Mouse (Mus musculus) lung, embryonic 15.5 days (tissue): Measurements from ENCODE around the gene Gphb5. TPM values are rescaled to one million over a fixed set of nuclear protein-coding genes. Genes with fewer than 3 reads are reported as not detected.

ENCODE experiments used
- ATAC-seq: fragments of 200-750 bp; cut with Nextera tagmentation; 2 replicates; pipeline ENCODE4 v1.8.0; 2017; ENCODE audit warnings: moderate number of reproducible peaks, borderline replicate concordance; ENCODE audit not compliant: low FRiP score, low TSS enrichment; ENCODE audit errors: extremely low read depth
- H3K27ac ChIP-seq: fragments of 300-500 bp; sonication (generic); 2 replicates; pipeline ENCODE4 v1.5.1; 2015; ENCODE audit warnings: moderate library complexity, mild to moderate bottlenecking, inconsistent platforms
- H3K27me3 ChIP-seq: fragments of 300-500 bp; sonication (generic); 2 replicates; pipeline ENCODE4 v1.6.1; 2015; ENCODE audit warnings: inconsistent platforms
- H3K36me3 ChIP-seq: fragments of 300-500 bp; sonication (generic); 2 replicates; pipeline ENCODE4 v1.6.1; 2015; ENCODE audit warnings: inconsistent platforms
- H3K4me1 ChIP-seq: fragments of 300-500 bp; sonication (generic); 2 replicates; pipeline ENCODE4 v1.6.1; 2015; ENCODE audit warnings: inconsistent platforms
- H3K4me2 ChIP-seq: fragments of 300-500 bp; sonication (generic); 2 replicates; pipeline ENCODE4 v1.6.1; 2015; ENCODE audit warnings: inconsistent platforms, mild to moderate bottlenecking, moderate library complexity
- H3K4me3 ChIP-seq: fragments of 300-500 bp; sonication (generic); 2 replicates; pipeline ENCODE4 v1.5.1; 2015; ENCODE audit warnings: mild to moderate bottlenecking, inconsistent platforms
- H3K9ac ChIP-seq: fragments of 300-500 bp; sonication (generic); 2 replicates; pipeline ENCODE4 v1.6.1; 2015; ENCODE audit warnings: inconsistent platforms
- H3K9me3 ChIP-seq: fragments of 300-500 bp; sonication (generic); 2 replicates; pipeline ENCODE4 v1.6.1; 2016; ENCODE audit warnings: inconsistent platforms
- WGBS: fragments of 180-500 bp; shearing (Covaris S2); methylation state at CpG from one replicate; pipeline ENCODE4 v1.1.7; 2015; 5-methylcytosine and 5-hydroxymethylcytosine counted together
- polyA plus RNA-seq: library from polyadenylated mRNA; unstranded; fragments of >200 nt; fragmentation: Nextera tagmentation; extraction: Ambion mirVana; gene quantifications from 2 replicates; pipeline ENCODE4 v1.2.1, GENCODE M21; 2015

Gene Gphb5
- polyA plus RNA-seq, 1 experiment from 2014 or later, result not detected

- Histone ChIP-seq H3K36me3 (no peaks in the 10 kb centered on the region), H3K4me3 (no peak overlapping the region), H3K27ac (no peak overlapping the region), H3K27me3 (no peaks in the 10 kb centered on the region), H3K9me3 (no peaks in the 10 kb centered on the region), H3K9ac (no peak overlapping the region), H3K4me1 (no peaks in the 10 kb centered on the region), H3K4me2 (no peak overlapping the region)
- ATAC-seq, result no peak
- whole genome bisulfite sequencing, result 40% methylated on average over 20 of the region's 20 CpGs
Measured at GRCm38 (mm10) chr12:75389308-75390135, 27.1 kb downstream of the Gphb5 start.

GRCm38 (mm10) chr12:75388521-75388920 lies 28.1 kb downstream of the Gphb5 start:
- Histone ChIP-seq H3K27me3 (no peaks in the 10 kb centered on the region), H3K9ac (no peak overlapping the region), H3K36me3 (no peaks in the 10 kb centered on the region), H3K9me3 (no peaks in the 10 kb centered on the region), H3K27ac (no peak overlapping the region), H3K4me3 (no peak overlapping the region), H3K4me1 (no peaks in the 10 kb centered on the region), H3K4me2 (no peak overlapping the region)
- ATAC-seq, result no peak
- 82% methylated on average over 9 of the region's 9 CpGs for WGBS

- H3K4me3 ChIP-seq, result no peak overlapping the region
- no peak for ATAC-seq
- no peak overlapping the region for H3K9ac ChIP-seq
- H3K36me3 ChIP-seq, result no peaks in the 10 kb centered on the region
- H3K4me1 ChIP-seq, result no peaks in the 10 kb centered on the region
- H3K9me3 ChIP-seq, result no peaks in the 10 kb centered on the region
- no peak overlapping the region for H3K27ac ChIP-seq
- no peaks in the 10 kb centered on the region for H3K27me3 ChIP-seq
- 85% methylated on average over 15 of the region's 15 CpGs for WGBS
- H3K4me2 ChIP-seq, result no peak overlapping the region
Measured at GRCm38 (mm10) chr12:75387846-75388245, 28.7 kb downstream of the Gphb5 start.

GRCm38 (mm10) chr12:75387156-75387555 lies 29.4 kb downstream of the Gphb5 start:
- ATAC-seq, result no peak
- no peaks in the 10 kb centered on the region for H3K9me3 ChIP-seq
- H3K27ac ChIP-seq, result no peak overlapping the region
- 80% methylated on average over 8 of the region's 8 CpGs for WGBS
- no peak overlapping the region for H3K4me3 ChIP-seq
- H3K4me1 ChIP-seq, result no peaks in the 10 kb centered on the region
- no peak overlapping the region for H3K9ac ChIP-seq
- no peaks in the 10 kb centered on the region for H3K36me3 ChIP-seq
- no peak overlapping the region for H3K4me2 ChIP-seq
- H3K27me3 ChIP-seq, result no peaks in the 10 kb centered on the region

- H3K4me3 ChIP-seq, result no peak overlapping the region
- no peak overlapping the region for H3K9ac ChIP-seq
- H3K4me1 ChIP-seq, result no peaks in the 10 kb centered on the region
- no peak overlapping the region for H3K27ac ChIP-seq
- no peaks in the 10 kb centered on the region for H3K27me3 ChIP-seq
- no peaks in the 10 kb centered on the region for H3K36me3 ChIP-seq
- no peak for ATAC-seq
- H3K9me3 ChIP-seq, result no peaks in the 10 kb centered on the region
- 84% methylated on average over 9 of the region's 9 CpGs for WGBS
- no peak overlapping the region for H3K4me2 ChIP-seq
Measured at GRCm38 (mm10) chr12:75386731-75387130, 29.9 kb downstream of the Gphb5 start.

- Histone ChIP-seq H3K4me2 (no peak overlapping the region), H3K27ac (no peak overlapping the region), H3K4me1 (no peaks in the 10 kb centered on the region), H3K9ac (no peak overlapping the region), H3K27me3 (no peaks in the 10 kb centered on the region), H3K4me3 (no peak overlapping the region), H3K9me3 (no peaks in the 10 kb centered on the region), H3K36me3 (no peaks in the 10 kb centered on the region)
- WGBS, result 82% methylated on average over 6 of the region's 6 CpGs
- ATAC-seq, result no peak
Measured at GRCm38 (mm10) chr12:75376126-75376525, 40.5 kb downstream of the Gphb5 start.

- no peak overlapping the region for H3K9ac ChIP-seq
- H3K9me3 ChIP-seq, result no peaks in the 10 kb centered on the region
- no peaks in the 10 kb centered on the region for H3K27me3 ChIP-seq
- no peak overlapping the region for H3K4me3 ChIP-seq
- no peak overlapping the region for H3K27ac ChIP-seq
- ATAC-seq, result no peak
- 87% methylated on average over 12 of the region's 12 CpGs for WGBS
- H3K4me2 ChIP-seq, result no peak overlapping the region
- H3K4me1 ChIP-seq, result no peaks in the 10 kb centered on the region
- H3K36me3 ChIP-seq, result no peaks in the 10 kb centered on the region
Measured at GRCm38 (mm10) chr12:75375060-75375459, 41.5 kb downstream of the Gphb5 start.

GRCm38 (mm10) chr12:75374437-75374836 lies 42.1 kb downstream of the Gphb5 start:
- Histone ChIP-seq H3K36me3 (no peaks in the 10 kb centered on the region), H3K27ac (no peak overlapping the region), H3K9ac (no peak overlapping the region), H3K4me2 (no peak overlapping the region), H3K4me3 (no peak overlapping the region), H3K27me3 (no peaks in the 10 kb centered on the region), H3K9me3 (no peaks in the 10 kb centered on the region), H3K4me1 (no peaks in the 10 kb centered on the region)
- no peak for ATAC-seq
- 89% methylated on average over 10 of the region's 10 CpGs for WGBS

- no peak overlapping the region for H3K4me2 ChIP-seq
- WGBS, result 62% methylated on average over 2 of the region's 2 CpGs
- H3K27me3 ChIP-seq, result no peaks in the 10 kb centered on the region
- no peaks in the 10 kb centered on the region for H3K36me3 ChIP-seq
- no peaks in the 10 kb centered on the region for H3K9me3 ChIP-seq
- no peaks in the 10 kb centered on the region for H3K4me1 ChIP-seq
- H3K27ac ChIP-seq, result no peak overlapping the region
- ATAC-seq, result no peak
- no peak overlapping the region for H3K4me3 ChIP-seq
- H3K9ac ChIP-seq, result no peak overlapping the region
Measured at GRCm38 (mm10) chr12:75369418-75369851, 47.1 kb downstream of the Gphb5 start.

- Histone ChIP-seq H3K27me3 (no peaks in the 10 kb centered on the region), H3K4me3 (no peak overlapping the region), H3K9me3 (no peaks in the 10 kb centered on the region), H3K27ac (no peak overlapping the region), H3K9ac (no peak overlapping the region), H3K36me3 (no peaks in the 10 kb centered on the region), H3K4me1 (no peaks in the 10 kb centered on the region), H3K4me2 (no peak overlapping the region)
- WGBS, result 77% methylated on average over 5 of the region's 5 CpGs
- no peak for ATAC-seq
Measured at GRCm38 (mm10) chr12:75368527-75368926, 48.1 kb downstream of the Gphb5 start.

GRCm38 (mm10) chr12:75367371-75367770 lies 49.2 kb downstream of the Gphb5 start:
- Histone ChIP-seq H3K4me1 (no peaks in the 10 kb centered on the region), H3K4me2 (no peak overlapping the region), H3K4me3 (no peak overlapping the region), H3K9me3 (no peaks in the 10 kb centered on the region), H3K27ac (no peak overlapping the region), H3K9ac (no peak overlapping the region), H3K27me3 (no peaks in the 10 kb centered on the region), H3K36me3 (no peaks in the 10 kb centered on the region)
- WGBS, result 90% methylated on average over 6 of the region's 6 CpGs
- ATAC-seq, result no peak

GRCm38 (mm10) chr12:75365621-75366124 lies 50.9 kb downstream of the Gphb5 start:
- Histone ChIP-seq H3K4me3 (no peak overlapping the region), H3K36me3 (no peaks in the 10 kb centered on the region), H3K9me3 (no peaks in the 10 kb centered on the region), H3K27me3 (no peaks in the 10 kb centered on the region), H3K9ac (no peak overlapping the region), H3K4me1 (no peaks in the 10 kb centered on the region), H3K27ac (no peak overlapping the region), H3K4me2 (no peak overlapping the region)
- ATAC-seq, result no peak
- WGBS, result 85% methylated on average over 14 of the region's 14 CpGs
